Mouse (Mus musculus) small intestine, adult 10 weeks (tissue): ENCODE measurements around the gene Zc3h12d. TPM values are rescaled to one million over a fixed set of nuclear protein-coding genes. Genes with fewer than 3 reads are reported as not detected.

Experiments
- polyA plus RNA-seq: library from polyadenylated mRNA; stranded (reverse); fragments of 350-450 nt; fragmentation: Illumina TruSeq; extraction: RNeasy Lipid Tissue Mini Kit (QIAGEN cat#74804); gene quantifications from one replicate; pipeline ENCODE4 v1.2.3, GENCODE M21; 2014; ENCODE audit warnings: low replicate concordance

Zc3h12d gene
- 18.3 TPM for polyA plus RNA-seq

GRCm38 (mm10) chr10:7832171-7832676, at the start of gene Zc3h12d:
TSS of gene Zc3h12d (plus strand) at chr10:7832470.

GRCm38 (mm10) chr10:7792751-7793385, 39.4 kb upstream of the Zc3h12d start, which contains the start of the genes Ginm1 and Ppil4:
TSS of gene Ginm1 (minus strand) at chr10:7792824.
TSS of gene Ppil4 (plus strand) at chr10:7792891.

Other genes starting within 250 kb of the Zc3h12d start
- 2.8 TPM for gene Lrp11, start 242.7 kb upstream of the Zc3h12d start, polyA plus RNA-seq
- 7.0 TPM for gene Nup43, start 165.0 kb upstream of the Zc3h12d start, polyA plus RNA-seq
- gene Pcmt1, start 151.3 kb upstream of the Zc3h12d start, polyA plus RNA-seq: 52.7 TPM
- 60.7 TPM for gene Lats1, start 151.3 kb upstream of the Zc3h12d start, polyA plus RNA-seq
- gene Katna1, start 106.5 kb upstream of the Zc3h12d start, polyA plus RNA-seq: 61.2 TPM
- gene Ginm1, start 39.6 kb upstream of the Zc3h12d start, polyA plus RNA-seq: 300 TPM
- gene Ppil4, start 39.6 kb upstream of the Zc3h12d start, polyA plus RNA-seq: 72.1 TPM
- 96.2 TPM for gene Tab2, start 123.8 kb downstream of the Zc3h12d start, polyA plus RNA-seq